Mouse (Mus musculus): ENCODE data around the gene Adamts17. TPM values are rescaled to one million over a fixed set of nuclear protein-coding genes. Genes with fewer than 3 reads are reported as not detected.

The Adamts17 gene
- polyA plus RNA-seq, 1 experiment from 2014 or later = 6.2 TPM

- no peaks in the 10 kb centered on the region for H3K36me3 ChIP-seq (ENCODE audit: control insufficient read depth, insufficient read depth, low read length)
- no peak overlapping the region for H3K27ac ChIP-seq (ENCODE audit: low read depth, low read length)
- no peaks in the 10 kb centered on the region for H3K9me3 ChIP-seq (ENCODE audit: control insufficient read depth, low read length)
- ATAC-seq (ENCODE audit: low read depth) = no peak
- H3K4me1 ChIP-seq (ENCODE audit: control insufficient read depth, insufficient read depth, low read length) = peaks cover 2% of the 10 kb centered on the region; the same call in 1 of the 2 replicates
- no peak overlapping the region for H3K4me2 ChIP-seq (ENCODE audit: low read depth, low read length)
- H3K4me3 ChIP-seq (ENCODE audit: low read depth, low read length) = no peak overlapping the region
- 74% methylated on average over 3 of the region's 3 CpGs for WGBS
- H3K27me3 ChIP-seq (ENCODE audit: control insufficient read depth, insufficient read depth, low read length) = no peaks in the 10 kb centered on the region
- no peak overlapping the region for H3K9ac ChIP-seq (replicated peaks; ENCODE audit: low read depth, low read length)
Observed at GRCm38 (mm10) chr7:66806801-66807200, 32.7 kb upstream of the Adamts17 start.

DNA sequence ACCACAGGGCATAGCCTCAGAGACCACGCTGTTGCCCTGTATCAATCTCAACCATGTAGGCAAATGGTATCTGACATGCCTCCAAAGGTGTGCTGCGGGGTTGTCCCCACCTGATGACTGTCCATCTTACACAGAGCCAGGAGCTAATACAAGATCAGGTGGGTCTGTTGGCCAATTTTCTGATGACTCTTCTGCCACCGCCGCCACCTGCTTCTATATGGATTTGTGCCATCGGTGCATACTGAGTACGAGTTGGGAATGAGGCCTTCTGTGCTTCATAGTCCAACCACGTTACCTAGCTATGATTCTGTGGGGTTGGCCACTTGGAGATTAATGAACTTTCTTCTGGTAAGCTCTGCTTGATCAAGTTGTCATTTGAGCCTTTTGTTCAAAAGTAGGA is 29.1 kb upstream of the Adamts17 start:
- H3K27ac ChIP-seq (ENCODE audit: low read depth, low read length) = no peak overlapping the region
- no peaks in the 10 kb centered on the region for H3K36me3 ChIP-seq (ENCODE audit: control insufficient read depth, insufficient read depth, low read length)
- H3K27me3 ChIP-seq (ENCODE audit: control insufficient read depth, insufficient read depth, low read length) = no peaks in the 10 kb centered on the region
- no peak overlapping the region for H3K4me2 ChIP-seq (ENCODE audit: low read depth, low read length)
- no peak for ATAC-seq (ENCODE audit: low read depth)
- no peaks in the 10 kb centered on the region for H3K9me3 ChIP-seq (ENCODE audit: control insufficient read depth, low read length)
- 97% methylated on average over 7 of the region's 7 CpGs for WGBS
- no peak overlapping the region for H3K9ac ChIP-seq (replicated peaks; ENCODE audit: low read depth, low read length)
- H3K4me3 ChIP-seq (ENCODE audit: low read depth, low read length) = no peak overlapping the region
- no peaks in the 10 kb centered on the region for H3K4me1 ChIP-seq (ENCODE audit: control insufficient read depth, insufficient read depth, low read length)

DNA sequence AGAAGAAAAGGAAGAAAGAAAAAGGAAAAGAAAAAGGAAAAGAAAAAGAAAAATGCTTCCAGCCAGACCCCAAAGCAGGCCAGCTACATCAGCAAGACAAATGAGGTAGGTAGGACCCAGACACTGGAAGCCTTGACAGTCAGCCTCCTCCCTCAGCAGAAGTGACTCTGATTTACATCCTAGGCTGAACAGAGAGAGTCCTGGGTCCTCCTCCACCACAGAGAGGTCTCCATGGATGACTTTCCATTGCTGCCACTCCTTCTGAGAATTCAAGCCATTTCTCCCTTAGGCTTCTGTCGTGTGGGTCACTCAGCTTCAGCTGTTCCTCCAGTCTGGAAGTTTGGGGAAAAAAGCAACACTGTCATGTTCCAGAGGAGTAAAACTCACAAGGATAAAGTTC is 28.2 kb upstream of the Adamts17 start:
- Histone ChIP-seq H3K9me3 (ENCODE audit: control insufficient read depth, low read length) (no peaks in the 10 kb centered on the region), H3K4me2 (ENCODE audit: low read depth, low read length) (no peak overlapping the region), H3K9ac (replicated peaks; ENCODE audit: low read depth, low read length) (no peak overlapping the region), H3K27me3 (ENCODE audit: control insufficient read depth, insufficient read depth, low read length) (no peaks in the 10 kb centered on the region), H3K4me3 (ENCODE audit: low read depth, low read length) (no peak overlapping the region), H3K4me1 (ENCODE audit: control insufficient read depth, insufficient read depth, low read length) (no peaks in the 10 kb centered on the region), H3K27ac (ENCODE audit: low read depth, low read length) (no peak overlapping the region), H3K36me3 (ENCODE audit: control insufficient read depth, insufficient read depth, low read length) (no peaks in the 10 kb centered on the region)
- whole genome bisulfite sequencing = 89% methylated on average over 1 of the region's 1 CpGs
- no peak for ATAC-seq (ENCODE audit: low read depth)

GRCm38 (mm10) chr7:66812289-66812688 is 27.2 kb upstream of the Adamts17 start:
- no peak overlapping the region for H3K4me3 ChIP-seq (ENCODE audit: low read depth, low read length)
- H3K36me3 ChIP-seq (ENCODE audit: control insufficient read depth, insufficient read depth, low read length) = no peaks in the 10 kb centered on the region
- no peaks in the 10 kb centered on the region for H3K27me3 ChIP-seq (ENCODE audit: control insufficient read depth, insufficient read depth, low read length)
- no peak overlapping the region for H3K9ac ChIP-seq (replicated peaks; ENCODE audit: low read depth, low read length)
- no peaks in the 10 kb centered on the region for H3K9me3 ChIP-seq (ENCODE audit: control insufficient read depth, low read length)
- no peak overlapping the region for H3K4me2 ChIP-seq (ENCODE audit: low read depth, low read length)
- no peak for ATAC-seq (ENCODE audit: low read depth)
- H3K27ac ChIP-seq (ENCODE audit: low read depth, low read length) = no peak overlapping the region
- 85% methylated on average over 4 of the region's 4 CpGs for WGBS
- H3K4me1 ChIP-seq (ENCODE audit: control insufficient read depth, insufficient read depth, low read length) = no peaks in the 10 kb centered on the region

- 52% methylated on average over 9 of the region's 9 CpGs for WGBS
- Histone ChIP-seq H3K4me3 (ENCODE audit: low read depth, low read length) (no peak overlapping the region), H3K27me3 (ENCODE audit: control insufficient read depth, insufficient read depth, low read length) (no peaks in the 10 kb centered on the region), H3K4me1 (ENCODE audit: control insufficient read depth, insufficient read depth, low read length) (no peaks in the 10 kb centered on the region), H3K36me3 (ENCODE audit: control insufficient read depth, insufficient read depth, low read length) (no peaks in the 10 kb centered on the region), H3K9ac (replicated peaks; ENCODE audit: low read depth, low read length) (no peak overlapping the region), H3K9me3 (ENCODE audit: control insufficient read depth, low read length) (no peaks in the 10 kb centered on the region), H3K27ac (ENCODE audit: low read depth, low read length) (no peak overlapping the region), H3K4me2 (ENCODE audit: low read depth, low read length) (no peak overlapping the region)
- ATAC-seq (ENCODE audit: low read depth) = peak; percentile 31; the same call in 1 of the 2 replicates
Observed at GRCm38 (mm10) chr7:66812737-66813136, 26.8 kb upstream of the Adamts17 start.

- Histone ChIP-seq H3K4me3 (ENCODE audit: low read depth, low read length) (no peak overlapping the region), H3K27ac (ENCODE audit: low read depth, low read length) (no peak overlapping the region), H3K9me3 (ENCODE audit: control insufficient read depth, low read length) (no peaks in the 10 kb centered on the region), H3K4me1 (ENCODE audit: control insufficient read depth, insufficient read depth, low read length) (no peaks in the 10 kb centered on the region), H3K4me2 (ENCODE audit: low read depth, low read length) (no peak overlapping the region), H3K9ac (replicated peaks; ENCODE audit: low read depth, low read length) (no peak overlapping the region), H3K36me3 (ENCODE audit: control insufficient read depth, insufficient read depth, low read length) (no peaks in the 10 kb centered on the region), H3K27me3 (ENCODE audit: control insufficient read depth, insufficient read depth, low read length) (no peaks in the 10 kb centered on the region)
- WGBS = 69% methylated on average over 1 of the region's 1 CpGs
- ATAC-seq (ENCODE audit: low read depth) = no peak
Observed at GRCm38 (mm10) chr7:66813172-66813571, 26.4 kb upstream of the Adamts17 start.

GRCm38 (mm10) chr7:66815526-66815925 is 24.0 kb upstream of the Adamts17 start:
- Histone ChIP-seq H3K4me2 (ENCODE audit: low read depth, low read length) (no peak overlapping the region), H3K9me3 (ENCODE audit: control insufficient read depth, low read length) (no peaks in the 10 kb centered on the region), H3K27me3 (ENCODE audit: control insufficient read depth, insufficient read depth, low read length) (no peaks in the 10 kb centered on the region), H3K9ac (replicated peaks; ENCODE audit: low read depth, low read length) (no peak overlapping the region), H3K36me3 (ENCODE audit: control insufficient read depth, insufficient read depth, low read length) (no peaks in the 10 kb centered on the region), H3K27ac (ENCODE audit: low read depth, low read length) (no peak overlapping the region), H3K4me1 (ENCODE audit: control insufficient read depth, insufficient read depth, low read length) (no peaks in the 10 kb centered on the region), H3K4me3 (ENCODE audit: low read depth, low read length) (no peak overlapping the region)
- no peak for ATAC-seq (ENCODE audit: low read depth)
- WGBS = 88% methylated on average over 6 of the region's 6 CpGs

GRCm38 (mm10) chr7:66820034-66820433 is 19.5 kb upstream of the Adamts17 start:
- Histone ChIP-seq H3K9me3 (ENCODE audit: control insufficient read depth, low read length) (no peaks in the 10 kb centered on the region), H3K27me3 (ENCODE audit: control insufficient read depth, insufficient read depth, low read length) (no peaks in the 10 kb centered on the region), H3K4me1 (ENCODE audit: control insufficient read depth, insufficient read depth, low read length) (no peaks in the 10 kb centered on the region), H3K9ac (replicated peaks; ENCODE audit: low read depth, low read length) (no peak overlapping the region), H3K36me3 (ENCODE audit: control insufficient read depth, insufficient read depth, low read length) (no peaks in the 10 kb centered on the region), H3K4me2 (ENCODE audit: low read depth, low read length) (no peak overlapping the region), H3K4me3 (ENCODE audit: low read depth, low read length) (no peak overlapping the region), H3K27ac (ENCODE audit: low read depth, low read length) (no peak overlapping the region)
- 33% methylated on average over 6 of the region's 6 CpGs for WGBS
- ATAC-seq (ENCODE audit: low read depth) = no peak

- no peaks in the 10 kb centered on the region for H3K4me1 ChIP-seq (ENCODE audit: control insufficient read depth, insufficient read depth, low read length)
- no peak for ATAC-seq (ENCODE audit: low read depth)
- 84% methylated on average over 5 of the region's 5 CpGs for WGBS
Observed at GRCm38 (mm10) chr7:66830803-66831202, 8.7 kb upstream of the Adamts17 start.

DNA sequence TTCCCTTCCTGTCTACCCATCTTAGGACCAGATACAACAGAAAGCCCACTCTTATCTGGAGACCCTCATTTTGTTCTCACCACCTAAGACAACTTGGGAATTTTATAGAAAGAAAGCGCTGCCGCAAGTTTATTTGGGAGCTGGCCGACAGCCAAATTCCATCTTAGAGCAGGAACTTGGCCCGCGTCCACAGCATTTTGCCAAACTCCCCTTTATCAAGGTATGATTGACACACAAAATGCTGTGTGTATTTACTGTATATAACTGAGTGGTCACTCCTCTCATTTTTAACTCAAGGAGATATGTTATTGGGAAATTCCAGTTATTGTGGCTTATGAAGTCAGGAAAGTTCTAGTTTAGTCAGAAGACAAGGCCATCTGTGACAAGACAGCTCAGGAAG is 8.2 kb upstream of the Adamts17 start:
- H3K27ac ChIP-seq (ENCODE audit: low read depth, low read length) = no peak overlapping the region
- H3K36me3 ChIP-seq (ENCODE audit: control insufficient read depth, insufficient read depth, low read length) = no peaks in the 10 kb centered on the region
- no peak for ATAC-seq (ENCODE audit: low read depth)
- H3K4me3 ChIP-seq (ENCODE audit: low read depth, low read length) = no peak overlapping the region
- H3K4me2 ChIP-seq (ENCODE audit: low read depth, low read length) = no peak overlapping the region
- H3K27me3 ChIP-seq (ENCODE audit: control insufficient read depth, insufficient read depth, low read length) = no peaks in the 10 kb centered on the region
- 73% methylated on average over 5 of the region's 5 CpGs for WGBS
- H3K9ac ChIP-seq (replicated peaks; ENCODE audit: low read depth, low read length) = no peak overlapping the region
- no peaks in the 10 kb centered on the region for H3K9me3 ChIP-seq (ENCODE audit: control insufficient read depth, low read length)
- H3K4me1 ChIP-seq (ENCODE audit: control insufficient read depth, insufficient read depth, low read length) = no peaks in the 10 kb centered on the region

More at GRCm38 (mm10) chr7:66830803-66831202, 8.7 kb upstream of the Adamts17 start:
- no peak overlapping the region for H3K9ac ChIP-seq (replicated peaks; ENCODE audit: low read depth, low read length)
- no peak overlapping the region for H3K4me2 ChIP-seq (ENCODE audit: low read depth, low read length)
- no peak overlapping the region for H3K27ac ChIP-seq (ENCODE audit: low read depth, low read length)
- H3K4me3 ChIP-seq (ENCODE audit: low read depth, low read length) = no peak overlapping the region
- H3K36me3 ChIP-seq (ENCODE audit: control insufficient read depth, insufficient read depth, low read length) = no peaks in the 10 kb centered on the region
- H3K27me3 ChIP-seq (ENCODE audit: control insufficient read depth, insufficient read depth, low read length) = no peaks in the 10 kb centered on the region
- no peaks in the 10 kb centered on the region for H3K9me3 ChIP-seq (ENCODE audit: control insufficient read depth, low read length)
